ENCODE assay signal across 17 mouse cellular contexts in the genomic region with DNA sequence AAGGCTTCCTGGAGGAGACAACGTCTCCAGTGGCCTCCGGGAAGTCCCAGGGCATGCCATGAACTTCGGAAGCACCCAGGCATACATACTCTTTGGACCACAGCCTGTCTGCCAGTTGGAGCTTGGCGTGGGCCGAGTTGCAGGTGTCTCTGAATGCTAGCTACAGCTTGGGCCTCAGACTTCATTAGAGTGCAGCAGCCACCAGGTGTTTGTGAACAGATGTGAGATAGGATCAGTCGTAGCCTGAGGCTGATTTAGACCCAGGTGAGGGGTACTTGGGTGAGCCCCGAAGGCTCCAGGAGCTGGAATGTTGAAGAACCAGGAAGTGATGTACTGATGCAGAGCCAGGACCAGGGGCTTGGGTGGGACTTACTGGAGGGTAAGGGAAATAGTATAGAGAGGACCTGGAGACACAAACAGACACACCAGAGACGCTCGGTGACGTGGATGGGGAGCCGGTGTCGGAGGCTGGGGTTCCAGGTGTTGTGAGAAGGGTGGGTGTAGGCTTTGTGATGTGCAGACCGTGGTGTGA. TPM values are rescaled to one million over a fixed set of nuclear protein-coding genes. Genes with fewer than 3 reads are reported as not detected.
DNase-seq lines count a peak whose midpoint lies in the region; ATAC-seq lines count a peak whose summit lies in the region.
"Had no signal": no experiment of that assay in that cellular context is flagged by ENCODE, and none has a peak within 500 bp of the region (broad histone marks: within the 10 kb centered on the region; RNA-seq: fewer than 3 reads in every experiment).

No protein-coding gene starts in this region.

- no peak overlapping the region for H3K4me2 ChIP-seq in intestine, embryonic 16.5 days (ENCODE audit: low read depth, low read length)
- no peak overlapping the region for H3K4me2 ChIP-seq in intestine, embryonic 15.5 days (replicated peaks)
- no peak overlapping the region for H3K4me2 ChIP-seq in embryonic facial prominence, embryonic 15.5 days (replicated peaks)
- no peak overlapping the region for H3K4me2 ChIP-seq in midbrain, embryonic 13.5 days (replicated peaks)
- H3K4me2 ChIP-seq: forebrain, embryonic 13.5 days; hindbrain, embryonic 12.5 days; liver, embryonic 15.5 days; stomach, embryonic 15.5 days had no signal

- peaks cover 3% of the 10 kb centered on the region for H3K36me3 ChIP-seq in intestine, embryonic 16.5 days (ENCODE audit: control insufficient read depth, insufficient read depth, low read length)
- no peaks in the 10 kb centered on the region for H3K36me3 ChIP-seq in intestine, embryonic 15.5 days
- H3K36me3 ChIP-seq in embryonic facial prominence, embryonic 15.5 days = 0 out of 2 replicates have a peak, but pooled peaks cover 8% of the 10 kb centered on the region
- H3K36me3 ChIP-seq in limb, embryonic 10.5 days = peaks cover 27% of the 10 kb centered on the region; the same call in 1 of the 2 replicates
- H3K36me3 ChIP-seq in midbrain, embryonic 13.5 days = peaks cover 4% of the 10 kb centered on the region; the same call in 1 of the 2 replicates
- H3K36me3 ChIP-seq: hindbrain, embryonic 12.5 days; liver, embryonic 15.5 days had no signal

- intact Hi-C loops in heart, postnatal 10 days (cut with DNase I) = no loop called here
- intact Hi-C loops in left cerebral cortex, postnatal 4 days (cut with DNase I) = no loop called here

- no peak overlapping the region for H3K4me3 ChIP-seq in intestine, embryonic 16.5 days (ENCODE audit: low read length)
- H3K4me3 ChIP-seq in intestine, embryonic 15.5 days (replicated peaks) = no peak overlapping the region
- no peak overlapping the region for H3K4me3 ChIP-seq in embryonic facial prominence, embryonic 15.5 days (replicated peaks)
- no peak overlapping the region for H3K4me3 ChIP-seq in limb, embryonic 10.5 days
- H3K4me3 ChIP-seq in midbrain, embryonic 13.5 days (replicated peaks) = no peak overlapping the region
- H3K4me3 ChIP-seq: forebrain, embryonic 13.5 days; hindbrain, embryonic 12.5 days; liver, embryonic 15.5 days; stomach, embryonic 15.5 days had no signal

- ATAC-seq in intestine, embryonic 16.5 days = no peak
- no peak for ATAC-seq in intestine, embryonic 15.5 days
- no peak for ATAC-seq in embryonic facial prominence, embryonic 15.5 days (ENCODE audit: insufficient number of reproducible peaks, low FRiP score, low TSS enrichment, low read depth)
- no peak for ATAC-seq in midbrain, embryonic 13.5 days
- ATAC-seq: forebrain, embryonic 13.5 days; inflammation-experienced regulatory T-cells, adult 6 months; midbrain, embryonic 16.5 days had no signal

- H3K27me3 ChIP-seq in intestine, embryonic 16.5 days (replicated peaks; ENCODE audit: control insufficient read depth, insufficient read depth, low read length) = no peaks in the 10 kb centered on the region
- H3K27me3 ChIP-seq in intestine, embryonic 15.5 days (replicated peaks) = no peaks in the 10 kb centered on the region
- H3K27me3 ChIP-seq in embryonic facial prominence, embryonic 15.5 days = no peaks in the 10 kb centered on the region
- H3K27me3 ChIP-seq in limb, embryonic 10.5 days (ENCODE audit: low read depth, poor library complexity, severe bottlenecking) = no peaks in the 10 kb centered on the region
- no peaks in the 10 kb centered on the region for H3K27me3 ChIP-seq in midbrain, embryonic 13.5 days
- H3K27me3 ChIP-seq: forebrain, embryonic 13.5 days; hindbrain, embryonic 12.5 days; liver, embryonic 15.5 days; stomach, embryonic 15.5 days had no signal

- DNase-seq in heart, adult 11 months = peak; percentile 87
- no peak for DNase-seq in heart, postnatal 10 days
- no peak for DNase-seq in limb, embryonic 10.5 days (ENCODE audit: low spot score)
- no peak for DNase-seq in left cerebral cortex, postnatal 4 days
- DNase-seq: layer of hippocampus, postnatal 36 days; lung, postnatal 10 days; spleen, adult 18-20 months had no signal

- H3K9ac ChIP-seq in intestine, embryonic 16.5 days (ENCODE audit: low read depth, low read length) = no peak overlapping the region
- H3K9ac ChIP-seq in intestine, embryonic 15.5 days = no peak overlapping the region
- no peak overlapping the region for H3K9ac ChIP-seq in embryonic facial prominence, embryonic 15.5 days
- H3K9ac ChIP-seq in midbrain, embryonic 13.5 days (replicated peaks) = no peak overlapping the region
- H3K9ac ChIP-seq: forebrain, embryonic 13.5 days; hindbrain, embryonic 12.5 days; liver, embryonic 15.5 days; stomach, embryonic 15.5 days had no signal

- H3K27ac ChIP-seq in intestine, embryonic 16.5 days (ENCODE audit: low read length) = peak overlapping the region; percentile 33; the same call in 1 of the 2 replicates
- no peak overlapping the region for H3K27ac ChIP-seq in intestine, embryonic 15.5 days
- H3K27ac ChIP-seq in embryonic facial prominence, embryonic 15.5 days (replicated peaks) = 0 out of 2 replicates have a peak overlapping the region, but pooled peaks have one; percentile 48
- peak overlapping the region; percentile 26; the same call in 1 of the 2 replicates for H3K27ac ChIP-seq in limb, embryonic 10.5 days
- H3K27ac ChIP-seq in midbrain, embryonic 13.5 days = no peak overlapping the region
- H3K27ac ChIP-seq: forebrain, embryonic 13.5 days; hindbrain, embryonic 12.5 days; liver, embryonic 15.5 days had no signal

- H3K4me1 ChIP-seq in intestine, embryonic 16.5 days (ENCODE audit: control insufficient read depth, insufficient read depth, low read length) = peaks cover 59% of the 10 kb centered on the region
- H3K4me1 ChIP-seq in intestine, embryonic 15.5 days (replicated peaks) = peaks cover 65% of the 10 kb centered on the region
- H3K4me1 ChIP-seq in embryonic facial prominence, embryonic 15.5 days = peaks cover 82% of the 10 kb centered on the region
- H3K4me1 ChIP-seq in limb, embryonic 10.5 days = peaks cover 61% of the 10 kb centered on the region
- peaks cover 27% of the 10 kb centered on the region for H3K4me1 ChIP-seq in midbrain, embryonic 13.5 days (replicated peaks)

- H3K9me3 ChIP-seq in intestine, embryonic 16.5 days (ENCODE audit: control insufficient read depth, low read length) = no peaks in the 10 kb centered on the region
- no peaks in the 10 kb centered on the region for H3K9me3 ChIP-seq in intestine, embryonic 15.5 days
- H3K9me3 ChIP-seq in embryonic facial prominence, embryonic 15.5 days (replicated peaks) = no peaks in the 10 kb centered on the region
- no peaks in the 10 kb centered on the region for H3K9me3 ChIP-seq in limb, embryonic 10.5 days (replicated peaks)
- H3K9me3 ChIP-seq in midbrain, embryonic 13.5 days = no peaks in the 10 kb centered on the region
- H3K9me3 ChIP-seq: forebrain, embryonic 13.5 days; hindbrain, embryonic 12.5 days; liver, embryonic 15.5 days; stomach, embryonic 15.5 days had no signal

- WGBS in intestine, embryonic 16.5 days = 89% methylated on average over 13 of the region's 13 CpGs
- WGBS in intestine, embryonic 15.5 days = 88% methylated on average over 13 of the region's 13 CpGs
- WGBS in embryonic facial prominence, embryonic 15.5 days = 76% methylated on average over 13 of the region's 13 CpGs
- 90% methylated on average over 13 of the region's 13 CpGs for WGBS in limb, embryonic 10.5 days
- 95% methylated on average over 13 of the region's 13 CpGs for WGBS in midbrain, embryonic 13.5 days

RNA-seq across cellular contexts. Expression of a gene that starts 15.8 kb away (rescaled TPM):
- total RNA-seq in heart, postnatal 10 days (2021) = 100 to 1,000 TPM; 223 to 270 TPM
- polyA plus RNA-seq in intestine, embryonic 16.5 days (2015; fragmentation: Nextera tagmentation; extraction: Ambion mirVana) = 114 and 127 TPM in 2 replicates
- 105 and 111 TPM in 2 replicates for polyA plus RNA-seq in intestine, embryonic 15.5 days (2015; fragmentation: Nextera tagmentation; extraction: Ambion mirVana)
- 167 and 173 TPM in 2 replicates for polyA plus RNA-seq in embryonic facial prominence, embryonic 15.5 days (2015; fragmentation: Nextera tagmentation; extraction: Ambion mirVana)
- polyA plus RNA-seq in limb, embryonic 10.5 days (2016; fragmentation: Nextera tagmentation; extraction: Ambion mirVana) = 33.8 and 45.5 TPM in 2 replicates
- 10 to 100 TPM; 39.9 to 41.2 TPM for total RNA-seq in left cerebral cortex, postnatal 4 days (2021)
- 17.2 and 17.6 TPM in 2 replicates for polyA plus RNA-seq in midbrain, embryonic 13.5 days (2015; fragmentation: Nextera tagmentation; extraction: Ambion mirVana)

Comparison
In these comparisons a context has a peak if more than half of its experiments do, and no peak if none do; other contexts are left out.
1. H3K27ac ChIP-seq: peak in intestine, embryonic 16.5 days (single experiment), embryonic facial prominence, embryonic 15.5 days (single experiment) and limb, embryonic 10.5 days (single experiment); none in intestine, embryonic 15.5 days (single experiment) and midbrain, embryonic 13.5 days (single experiment).